Mouse (Mus musculus) ES-E14 (cell line): ENCODE measurements around the gene Zpr1. TPM values are rescaled to one million over a fixed set of nuclear protein-coding genes. Genes with fewer than 3 reads are reported as not detected.

Experiments
- DNase-seq: peaks from one replicate; pipeline ENCODE4 v3.0.0-alpha.2; 2013; ENCODE audit warnings: low read depth, low spot score
- H3K27ac ChIP-seq: 2 replicates; pipeline ENCODE4 v1.5.1; 2012; ENCODE audit warnings: low read depth, mild to moderate bottlenecking, low read length, moderate library complexity, mixed read lengths; ENCODE audit not compliant: poor library complexity, insufficient read depth, severe bottlenecking
- H3K36me3 ChIP-seq: 2 replicates; pipeline ENCODE4 v1.6.1; 2012; ENCODE audit warnings: mild to moderate bottlenecking, low read length, moderate library complexity, mixed read lengths; ENCODE audit not compliant: control insufficient read depth, poor library complexity, insufficient read depth, severe bottlenecking
- H3K4me1 ChIP-seq, 2 experiments: fragments of 150-350 bp in 1 of 2; sonication (generic) in 1 of 2; 2 replicates each; pipeline ENCODE4 v1.6.1; 2012; ENCODE audit warnings: low read length in 2 of 2, mild to moderate bottlenecking in 1 of 2, mixed read lengths in 1 of 2; ENCODE audit not compliant: control insufficient read depth in 2 of 2, insufficient read depth in 2 of 2, poor library complexity in 1 of 2
- H3K4me3 ChIP-seq, 2 experiments: fragments of 150-350 bp in 1 of 2; sonication (generic) in 1 of 2; 2 replicates each; pipeline ENCODE4 v1.5.1; 2012; ENCODE audit warnings: low read length in 2 of 2, low read depth in 1 of 2, mild to moderate bottlenecking in 1 of 2, mixed read lengths in 1 of 2; ENCODE audit not compliant: insufficient read depth in 1 of 2, poor library complexity in 1 of 2, severe bottlenecking in 1 of 2
- H3K9ac ChIP-seq: 2 replicates; pipeline ENCODE4 v1.6.1; 2012; ENCODE audit warnings: low read depth, mild to moderate bottlenecking, low read length, mixed read lengths; ENCODE audit not compliant: poor library complexity, insufficient read depth, severe bottlenecking
- H3K9me3 ChIP-seq: fragments of 150-350 bp; sonication (generic); 2 replicates; pipeline ENCODE4 v1.6.1; 2012; ENCODE audit warnings: low read depth, mild to moderate bottlenecking, low read length; ENCODE audit not compliant: control insufficient read depth, insufficient read depth
- CHD2 ChIP-seq: IDR thresholded peaks from 2 replicates; pipeline ENCODE4 v1.6.1; 2014; ENCODE audit warnings: mild to moderate bottlenecking, low read depth, low read length, inconsistent platforms
- HCFC1 ChIP-seq: IDR thresholded peaks from 2 replicates; pipeline ENCODE4 v1.6.1; 2012; ENCODE audit warnings: low read length, inconsistent platforms, borderline replicate concordance; ENCODE audit not compliant: insufficient read depth
- MAFK ChIP-seq: IDR thresholded peaks from 2 replicates; pipeline ENCODE4 v1.6.1; 2014; ENCODE audit warnings: mild to moderate bottlenecking, low read depth, low read length, inconsistent platforms; ENCODE audit not compliant: insufficient read depth
- ZC3H11A ChIP-seq: IDR thresholded peaks from 2 replicates; pipeline ENCODE4 v1.6.1; 2012; ENCODE audit warnings: low read depth, mild to moderate bottlenecking, inconsistent platforms, low read length, borderline replicate concordance
- ZNF384 ChIP-seq: IDR thresholded peaks from 2 replicates; pipeline ENCODE4 v1.6.1; 2012; ENCODE audit warnings: low read depth, low read length, inconsistent platforms
- in situ Hi-C, 2 experiments: fragments of 600-800 bp; cut with MboI; formaldehyde crosslinking; loops; one replicate each; pipeline ENCODE4 v1.15.1; 2025; ENCODE audit warnings: low sequenced_read_pairs in 2 of 2, inconsistent platforms in 1 of 2; ENCODE audit not compliant: unreplicated experiment in 2 of 2
- total RNA-seq: library from RNA; depleted of rRNA; stranded (reverse); fragments of 300-350 nt; gene quantifications from 2 replicates; pipeline ENCODE4 v1.2.3, GENCODE M21; 2012

Zpr1 gene
- total RNA-seq, 1 experiment = 56.0 TPM

GRCm38 (mm10) chr9:46327706-46328571 lies 55.1 kb downstream of the Zpr1 start:
- Histone ChIP-seq H3K36me3 (no peaks in the 10 kb centered on the region), H3K27ac (no peak overlapping the region), H3K9me3 (no peaks in the 10 kb centered on the region), H3K4me1 (peaks cover 4 to 13% of the 10 kb centered on the region in 2 experiments; a peak in 2 of 4 replicates), H3K4me3 (peak overlapping the region; percentile 63 to 64), H3K9ac (peak overlapping the region; percentile 75; the same call in 1 of the 2 replicates)
- no peak for TF ChIP-seq HCFC1
- no peak for TF ChIP-seq ZNF384
- TF ChIP-seq MAFK = no peak
- no peak for TF ChIP-seq ZC3H11A
- no peak for TF ChIP-seq CHD2
- DNase-seq = no peak
- in situ Hi-C loops = no loop called here

GRCm38 (mm10) chr9:46328572-46329249 lies 55.8 kb downstream of the Zpr1 start:
- no peaks in the 10 kb centered on the region for H3K36me3 ChIP-seq
- peak overlapping the region; percentile 75 for H3K9ac ChIP-seq
- DNase-seq = no peak
- in situ Hi-C loops = no loop called here
- peak overlapping the region; percentile 63 to 64 for H3K4me3 ChIP-seq
- peaks cover 4 to 13% of the 10 kb centered on the region in 2 experiments; a peak in 2 of 4 replicates for H3K4me1 ChIP-seq
- TF ChIP-seq CHD2 (no peak), MAFK (no peak), ZC3H11A (no peak), ZNF384 (no peak)
- peak overlapping the region; percentile 67; the same call in 1 of the 2 replicates for H3K27ac ChIP-seq
- H3K9me3 ChIP-seq = no peaks in the 10 kb centered on the region

DNA sequence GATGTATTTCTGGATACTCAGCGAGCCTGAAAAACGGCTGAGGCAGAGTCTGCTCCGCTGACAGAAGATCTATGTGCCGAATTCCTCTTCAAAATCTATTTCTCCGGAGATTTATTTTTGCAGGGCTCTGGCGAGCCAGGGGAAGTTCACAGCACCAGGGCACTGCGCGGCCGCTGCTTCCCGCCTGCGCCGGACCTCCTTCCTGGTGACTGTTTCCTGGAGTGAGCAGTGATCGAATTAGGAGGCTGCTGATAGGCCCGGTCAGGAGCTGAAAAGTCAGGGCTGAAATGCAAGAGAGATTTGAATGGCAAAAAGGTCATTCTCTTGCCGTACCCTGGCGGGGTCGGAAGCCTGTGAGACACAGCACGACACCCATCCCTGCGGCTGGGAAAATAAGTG lies 56.4 kb downstream of the Zpr1 start:
- H3K9me3 ChIP-seq = no peaks in the 10 kb centered on the region
- H3K9ac ChIP-seq = peak overlapping the region; percentile 75
- DNase-seq = no peak
- H3K4me1 ChIP-seq = peaks cover 4 to 14% of the 10 kb centered on the region in 2 experiments; a peak in 2 of 4 replicates
- peak overlapping the region; percentile 67; the same call in 1 of the 2 replicates for H3K27ac ChIP-seq
- TF ChIP-seq MAFK = no peak
- TF ChIP-seq CHD2 = no peak
- no peak for TF ChIP-seq ZC3H11A
- TF ChIP-seq HCFC1 = no peak
- no peak for TF ChIP-seq ZNF384
- in situ Hi-C loops = no loop called here
- H3K36me3 ChIP-seq = no peaks in the 10 kb centered on the region
- H3K4me3 ChIP-seq = peak overlapping the region; percentile 63 to 64

GRCm38 (mm10) chr9:46329801-46330585 lies 57.1 kb downstream of the Zpr1 start:
- H3K36me3 ChIP-seq = no peaks in the 10 kb centered on the region
- H3K27ac ChIP-seq = peak overlapping the region; percentile 67; the same call in 1 of the 2 replicates
- H3K4me3 ChIP-seq = peak overlapping the region; percentile 16 to 64
- TF ChIP-seq HCFC1 (no peak), ZNF384 (no peak), ZC3H11A (no peak), MAFK (no peak), CHD2 (no peak)
- peak overlapping the region; percentile 73; the same call in 1 of the 2 replicates for H3K9ac ChIP-seq
- peaks cover 4 to 15% of the 10 kb centered on the region in 2 experiments; a peak in 2 of 4 replicates for H3K4me1 ChIP-seq
- no peaks in the 10 kb centered on the region for H3K9me3 ChIP-seq
- no peak for DNase-seq
- in situ Hi-C loops = no loop called here
